Mouse (Mus musculus) forebrain, embryonic 15.5 days (tissue): ENCODE data around the gene Usp18. TPM values are rescaled to one million over a fixed set of nuclear protein-coding genes. Genes with fewer than 3 reads are reported as not detected.

ENCODE experiments used
- ATAC-seq: fragments of 200-750 bp; cut with Nextera tagmentation; replicated peaks from 2 replicates; pipeline ENCODE4 v1.8.0; 2017; ENCODE audit warnings: mild to moderate bottlenecking, moderate TSS enrichment, moderate library complexity
- H3K27ac ChIP-seq: fragments of 300-500 bp; sonication (generic); replicated peaks from 2 replicates; pipeline ENCODE4 v1.5.1; 2015; ENCODE audit warnings: mild to moderate bottlenecking, inconsistent platforms
- H3K27me3 ChIP-seq: fragments of 300-500 bp; sonication (generic); 2 replicates; pipeline ENCODE4 v1.6.1; 2015; ENCODE audit warnings: inconsistent platforms
- H3K36me3 ChIP-seq: fragments of 300-500 bp; sonication (generic); 2 replicates; pipeline ENCODE4 v1.6.1; 2015; ENCODE audit warnings: mild to moderate bottlenecking, inconsistent platforms
- H3K4me1 ChIP-seq: fragments of 300-500 bp; sonication (generic); 2 replicates; pipeline ENCODE4 v1.6.1; 2015; ENCODE audit warnings: inconsistent platforms
- H3K4me2 ChIP-seq: fragments of 300-500 bp; sonication (generic); replicated peaks from 2 replicates; pipeline ENCODE4 v1.6.1; 2015; ENCODE audit warnings: mild to moderate bottlenecking, inconsistent platforms
- H3K4me3 ChIP-seq: fragments of 300-500 bp; sonication (generic); 2 replicates; pipeline ENCODE4 v1.5.1; 2015; ENCODE audit warnings: mild to moderate bottlenecking, inconsistent platforms
- H3K9ac ChIP-seq: fragments of 300-500 bp; sonication (generic); replicated peaks from 2 replicates; pipeline ENCODE4 v1.6.1; 2015; ENCODE audit warnings: mild to moderate bottlenecking, inconsistent platforms
- H3K9me3 ChIP-seq: fragments of 300-500 bp; sonication (generic); 2 replicates; pipeline ENCODE4 v1.6.1; 2016; ENCODE audit warnings: inconsistent platforms
- WGBS: fragments of 180-500 bp; shearing (Covaris S2); methylation state at CpG from one replicate; pipeline ENCODE4 v1.1.7; 2015; ENCODE audit warnings: mixed read lengths; 5-methylcytosine and 5-hydroxymethylcytosine counted together
- polyA plus RNA-seq: library from polyadenylated mRNA; unstranded; fragments of >200 nt; fragmentation: Nextera tagmentation; extraction: Ambion mirVana; gene quantifications from 2 replicates; pipeline ENCODE4 v1.2.1, GENCODE M21; 2015

The Usp18 gene
- polyA plus RNA-seq, 1 experiment from 2014 or later, result 0.92 TPM

DNA sequence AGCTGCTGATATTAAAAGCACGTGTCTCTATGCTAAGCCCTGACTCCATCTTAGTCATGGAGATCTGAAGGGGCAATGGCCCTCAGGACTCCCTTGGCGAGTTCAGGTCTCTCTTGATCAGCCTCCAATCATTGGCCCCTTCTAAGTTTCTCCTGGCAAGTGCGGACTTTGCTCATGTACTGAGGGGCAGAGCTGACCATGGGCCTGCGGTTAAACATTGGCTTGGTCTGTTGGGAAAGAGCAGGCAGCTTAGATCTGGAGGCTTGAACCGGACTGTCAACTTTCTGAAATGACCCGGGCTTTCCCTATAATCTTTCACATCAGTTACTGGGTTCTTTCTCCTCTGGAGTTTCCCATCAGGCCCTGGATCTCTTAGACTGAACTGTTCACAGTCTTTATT is 65.3 kb downstream of the Usp18 start:
- no peak for ATAC-seq
- H3K27ac ChIP-seq, result no peak overlapping the region
- WGBS, result 87% methylated on average over 6 of the region's 6 CpGs

DNA sequence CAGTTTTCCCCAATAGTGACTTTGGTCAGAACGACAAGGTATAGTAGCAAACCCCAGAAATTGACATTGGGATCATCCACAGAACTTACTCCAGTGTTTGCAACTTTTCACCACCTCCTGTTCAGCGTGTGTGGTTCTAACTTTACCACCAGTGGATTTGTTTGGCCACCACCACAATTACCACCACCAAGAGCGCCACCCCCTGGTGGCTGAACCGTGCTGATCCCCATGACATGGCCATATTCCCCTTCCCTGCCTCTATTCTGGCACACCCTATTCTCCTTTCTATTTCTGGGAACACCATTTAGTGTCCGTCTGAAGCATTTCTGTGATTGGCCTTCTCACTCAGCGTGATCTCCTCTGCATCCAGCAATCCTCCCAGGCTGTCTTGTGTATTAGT is 73.4 kb downstream of the Usp18 start:
- Histone ChIP-seq H3K27ac (no peak overlapping the region), H3K9ac (no peak overlapping the region), H3K9me3 (no peaks in the 10 kb centered on the region), H3K36me3 (no peaks in the 10 kb centered on the region), H3K4me2 (no peak overlapping the region), H3K4me1 (no peaks in the 10 kb centered on the region), H3K27me3 (no peaks in the 10 kb centered on the region), H3K4me3 (no peak overlapping the region)
- ATAC-seq, result no peak
- 70% methylated on average over 6 of the region's 6 CpGs for WGBS

More for the DNA sequence above, 65.3 kb downstream of the Usp18 start:
- H3K27me3 ChIP-seq, result no peaks in the 10 kb centered on the region
- no peaks in the 10 kb centered on the region for H3K9me3 ChIP-seq
- no peaks in the 10 kb centered on the region for H3K36me3 ChIP-seq
- H3K4me2 ChIP-seq, result no peak overlapping the region
- no peak overlapping the region for H3K9ac ChIP-seq
- no peaks in the 10 kb centered on the region for H3K4me1 ChIP-seq
- H3K4me3 ChIP-seq, result no peak overlapping the region

Other genes starting within 250 kb of the Usp18 start
- 27.8 and 28.6 TPM in 2 replicates for gene Mical3, start 114.9 kb upstream of the Usp18 start, polyA plus RNA-seq
- gene Pex26, start 62.2 kb upstream of the Usp18 start, polyA plus RNA-seq, result 14.2 and 15.7 TPM in 2 replicates
- gene Tuba8, start 35.2 kb upstream of the Usp18 start, polyA plus RNA-seq, result 0.13 and 0.19 TPM in 2 replicates
- gene Slc6a13, start 54.3 kb downstream of the Usp18 start, polyA plus RNA-seq, result 16.4 and 18.6 TPM in 2 replicates
- 0.47 and 0.49 TPM in 2 replicates for gene Slc6a12, start 97.2 kb downstream of the Usp18 start, polyA plus RNA-seq
- 4.8 and 5.1 TPM in 2 replicates for gene Iqsec3, start 227.8 kb downstream of the Usp18 start, polyA plus RNA-seq